Mouse (Mus musculus) lung, postnatal 0 days (tissue): ENCODE measurements at regions not wholly inside any gene's neighbourhood (a gene's known extent, or its start where the extent isn't known, plus 50 kb on each side); places are given as distances from the start of the nearest gene placed in this dataset.

Source experiments
- ATAC-seq: fragments of 200-750 bp; cut with Nextera tagmentation; 2 replicates; pipeline ENCODE4 v1.8.0; 2017; ENCODE audit warnings: moderate library complexity
- DNase-seq: peaks from one replicate; pipeline ENCODE4 v3.0.0-alpha.2; 2016; ENCODE audit warnings: low spot score
- H3K27ac ChIP-seq: fragments of 300-500 bp; sonication (generic); 2 replicates; pipeline ENCODE4 v1.5.1; 2014; ENCODE audit warnings: antibody characterized with exemption, mild to moderate bottlenecking, low read length, mixed read lengths
- H3K27me3 ChIP-seq: fragments of 300-500 bp; sonication (generic); replicated peaks from 2 replicates; pipeline ENCODE4 v1.6.1; 2014; ENCODE audit warnings: low read length, mixed read lengths; ENCODE audit not compliant: insufficient read depth
- H3K36me3 ChIP-seq: fragments of 300-500 bp; sonication (generic); 2 replicates; pipeline ENCODE4 v1.6.1; 2014; ENCODE audit warnings: low read length, mixed read lengths; ENCODE audit not compliant: insufficient read depth
- H3K4me1 ChIP-seq: fragments of 300-500 bp; sonication (generic); 2 replicates; pipeline ENCODE4 v1.6.1; 2014; ENCODE audit warnings: antibody characterized with exemption, low read depth, low read length, mixed read lengths; ENCODE audit not compliant: insufficient read depth
- H3K4me2 ChIP-seq: fragments of 300-500 bp; sonication (generic); replicated peaks from 2 replicates; pipeline ENCODE4 v1.6.1; 2014; ENCODE audit warnings: low read depth, mild to moderate bottlenecking, low read length, moderate library complexity, mixed read lengths
- H3K4me3 ChIP-seq: fragments of 300-500 bp; sonication (generic); 2 replicates; pipeline ENCODE4 v1.5.1; 2014; ENCODE audit warnings: low read depth, low read length
- H3K9ac ChIP-seq: fragments of 300-500 bp; sonication (generic); replicated peaks from 2 replicates; pipeline ENCODE4 v1.6.1; 2014; ENCODE audit warnings: low read depth, mild to moderate bottlenecking
- H3K9me3 ChIP-seq: fragments of 300-500 bp; sonication (generic); 2 replicates; pipeline ENCODE4 v1.6.1; 2016; ENCODE audit warnings: low read length, mixed read lengths
- CTCF ChIP-seq: IDR thresholded peaks from 2 replicates; pipeline ENCODE4 v1.5.1; 2016; ENCODE audit warnings: antibody characterized with exemption, mild to moderate bottlenecking
- EP300 ChIP-seq: IDR thresholded peaks from 2 replicates; pipeline ENCODE4 v1.6.1; 2016; ENCODE audit warnings: antibody characterized with exemption, mild to moderate bottlenecking, control low read depth
- WGBS: fragments of 180-500 bp; shearing (Covaris S2); extraction: QIAGEN DNeasy Blood & Tissue Kit; methylation state at CpG from one replicate; pipeline ENCODE4 v1.1.7; 2014; 5-methylcytosine and 5-hydroxymethylcytosine counted together

GRCm38 (mm10) chr4:81177443-81178041 is 265.1 kb downstream of the Mpdz start:
- DNase-seq (peak; percentile 62), ATAC-seq (peak; percentile 68)
- Histone ChIP-seq H3K4me2 (no peak overlapping the region), H3K4me3 (no peak overlapping the region), H3K27ac (peak overlapping the region; percentile 71), H3K36me3 (no peaks in the 10 kb centered on the region), H3K27me3 (no peaks in the 10 kb centered on the region), H3K9me3 (no peaks in the 10 kb centered on the region), H3K4me1 (no peaks in the 10 kb centered on the region), H3K9ac (no peak overlapping the region)
- TF ChIP-seq CTCF = no peak
- peak; percentile 86 for TF ChIP-seq EP300
- WGBS = 35% methylated on average over 11 of the region's 11 CpGs

GRCm38 (mm10) chr4:81178047-81178781 is 264.4 kb downstream of the Mpdz start:
- no peaks in the 10 kb centered on the region for H3K4me1 ChIP-seq
- WGBS = 34% methylated on average over 14 of the region's 14 CpGs
- DNase-seq (peak; percentile 68), ATAC-seq (peak; percentile 76)
- H3K4me3 ChIP-seq = no peak overlapping the region
- H3K27me3 ChIP-seq = no peaks in the 10 kb centered on the region
- no peaks in the 10 kb centered on the region for H3K36me3 ChIP-seq
- TF ChIP-seq EP300 (0 out of 2 replicates have a peak, but pooled peaks have one; percentile 77), CTCF (peak; percentile 52)
- peak overlapping the region; percentile 71 for H3K27ac ChIP-seq
- H3K9ac ChIP-seq = no peak overlapping the region
- no peaks in the 10 kb centered on the region for H3K9me3 ChIP-seq
- no peak overlapping the region for H3K4me2 ChIP-seq

GRCm38 (mm10) chr4:81178782-81179135 is 263.9 kb downstream of the Mpdz start:
- WGBS = under 1% methylated on average over 12 of the region's 12 CpGs
- Histone ChIP-seq H3K9ac (no peak overlapping the region), H3K27me3 (no peaks in the 10 kb centered on the region), H3K36me3 (no peaks in the 10 kb centered on the region), H3K9me3 (no peaks in the 10 kb centered on the region), H3K27ac (no peak overlapping the region), H3K4me3 (no peak overlapping the region), H3K4me2 (no peak overlapping the region), H3K4me1 (no peaks in the 10 kb centered on the region)
- ATAC-seq = peak; percentile 88
- peak; percentile 88 for DNase-seq
- peak; percentile 83 for TF ChIP-seq EP300
- TF ChIP-seq CTCF = peak; percentile 98

- no peaks in the 10 kb centered on the region for H3K36me3 ChIP-seq
- no peaks in the 10 kb centered on the region for H3K27me3 ChIP-seq
- H3K9ac ChIP-seq = no peak overlapping the region
- no peaks in the 10 kb centered on the region for H3K4me1 ChIP-seq
- 85% methylated on average over 1 of the region's 1 CpGs for WGBS
- TF ChIP-seq EP300 (no peak), CTCF (no peak)
- H3K9me3 ChIP-seq = no peaks in the 10 kb centered on the region
- DNase-seq (no peak), ATAC-seq (no peak)
- no peak overlapping the region for H3K27ac ChIP-seq
- no peak overlapping the region for H3K4me3 ChIP-seq
- H3K4me2 ChIP-seq = no peak overlapping the region
Measured at GRCm38 (mm10) chr4:81216123-81216522, 226.5 kb downstream of the Mpdz start.

GRCm38 (mm10) chr4:81217979-81218378 is 224.6 kb downstream of the Mpdz start:
- no peak overlapping the region for H3K4me3 ChIP-seq
- H3K27me3 ChIP-seq = no peaks in the 10 kb centered on the region
- no peak overlapping the region for H3K4me2 ChIP-seq
- no peak overlapping the region for H3K9ac ChIP-seq
- H3K36me3 ChIP-seq = no peaks in the 10 kb centered on the region
- no peak overlapping the region for H3K27ac ChIP-seq
- ATAC-seq (no peak), DNase-seq (peak; percentile 40)
- 49% methylated on average over 11 of the region's 11 CpGs for WGBS
- H3K4me1 ChIP-seq = no peaks in the 10 kb centered on the region
- no peaks in the 10 kb centered on the region for H3K9me3 ChIP-seq
- TF ChIP-seq EP300 (no peak), CTCF (no peak)

- Histone ChIP-seq H3K9me3 (no peaks in the 10 kb centered on the region), H3K27me3 (no peaks in the 10 kb centered on the region), H3K9ac (no peak overlapping the region), H3K27ac (no peak overlapping the region), H3K4me1 (no peaks in the 10 kb centered on the region), H3K36me3 (no peaks in the 10 kb centered on the region), H3K4me3 (no peak overlapping the region), H3K4me2 (no peak overlapping the region)
- no peak for TF ChIP-seq EP300
- TF ChIP-seq CTCF = no peak
- ATAC-seq (no peak), DNase-seq (no peak)
- WGBS = 71% methylated on average over 6 of the region's 6 CpGs
Measured at GRCm38 (mm10) chr4:81222034-81222433, 220.6 kb downstream of the Mpdz start.
